Mouse (Mus musculus) MN1 (cell line): ENCODE data around the gene Aff2.

Experiments
- DNase-seq: peaks from one replicate; pipeline ENCODE4 v3.0.0-alpha.2; 2016; ENCODE audit warnings: low spot score

Gene Aff2

GRCm38 (mm10) chrX:69360238-69361054 is at the start of gene Aff2:
Gene Aff2, plus strand, starts transcription at chrX:69360294.
- no peak for DNase-seq

DNA sequence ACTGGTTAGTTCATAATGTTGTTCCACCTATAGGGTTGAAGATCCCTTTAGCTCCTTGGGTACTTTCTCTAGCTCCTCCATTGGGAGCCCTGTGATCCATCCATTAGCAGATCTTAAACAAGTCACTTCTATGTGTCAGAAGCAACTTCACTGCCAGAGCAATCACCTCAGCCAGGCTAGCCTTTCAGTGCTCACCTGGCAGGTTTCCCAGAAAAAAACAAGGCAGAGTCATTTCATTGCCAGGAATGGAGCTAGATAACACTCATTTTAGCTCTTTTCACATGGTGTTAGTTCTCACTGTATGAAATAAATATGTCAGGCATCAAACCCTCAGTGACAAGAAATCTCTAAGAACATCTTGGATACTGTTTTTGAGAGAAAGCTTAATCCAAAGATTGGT is 22.8 kb upstream of the Aff2 start:
- DNase-seq: no peak

DNA sequence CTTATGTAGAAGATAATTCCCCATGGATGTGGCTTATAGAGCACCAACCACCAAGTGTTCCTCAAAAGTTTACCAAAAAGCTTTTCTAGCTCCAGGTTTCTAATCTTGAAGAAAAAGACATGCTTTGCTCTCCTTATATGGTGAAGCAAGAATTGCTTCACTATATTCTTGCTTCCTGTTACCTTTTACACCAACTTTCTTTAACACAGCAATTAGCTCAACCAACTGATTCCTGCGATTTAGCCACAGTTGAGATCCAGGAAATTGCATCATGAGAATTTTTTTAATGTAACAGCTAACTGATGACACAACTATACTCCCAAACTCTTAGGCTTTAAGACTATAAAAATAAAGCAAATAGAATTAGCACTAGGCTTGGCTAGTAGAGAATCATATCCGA is 4.5 kb upstream of the Aff2 start:
- DNase-seq: no peak

DNA sequence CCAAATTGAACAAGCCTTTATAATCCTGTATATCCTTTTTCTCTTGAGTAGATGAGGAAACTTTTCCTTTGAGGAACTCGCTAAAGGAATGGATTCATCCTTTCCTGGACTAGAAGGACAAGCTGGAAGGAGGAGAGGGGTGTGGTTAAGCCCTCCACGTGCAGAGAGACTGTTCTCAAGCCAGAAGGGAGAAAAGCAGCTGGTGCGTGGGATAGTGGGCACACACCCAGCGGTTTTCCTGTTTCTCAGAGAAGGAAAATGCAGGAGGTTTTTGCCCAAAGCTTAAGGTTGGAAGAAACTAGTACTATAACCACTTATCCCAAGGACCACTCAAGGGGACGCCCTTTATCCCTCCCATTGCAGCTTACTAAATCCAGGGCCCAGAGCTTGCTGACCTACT is 734 bp upstream of the Aff2 start:
- no peak for DNase-seq

DNA sequence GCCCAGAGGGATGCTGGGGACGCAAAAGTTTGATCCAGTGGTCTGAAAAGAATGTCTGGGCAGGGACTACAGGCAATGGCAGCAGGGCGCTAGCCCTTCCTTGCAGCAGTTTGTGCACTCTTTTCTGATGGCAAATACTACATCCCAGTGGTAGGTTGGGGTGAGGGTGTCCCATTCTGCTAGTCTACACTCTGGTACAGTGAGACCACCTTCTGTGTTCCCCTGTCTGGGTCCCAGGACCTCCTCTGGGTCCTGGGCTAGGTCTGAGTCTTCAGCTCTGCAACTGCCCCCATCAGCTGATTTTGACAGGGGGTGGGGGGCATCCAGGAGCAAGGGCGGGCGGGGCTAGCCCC is 233 bp upstream of the Aff2 start:
- DNase-seq: no peak

DNA sequence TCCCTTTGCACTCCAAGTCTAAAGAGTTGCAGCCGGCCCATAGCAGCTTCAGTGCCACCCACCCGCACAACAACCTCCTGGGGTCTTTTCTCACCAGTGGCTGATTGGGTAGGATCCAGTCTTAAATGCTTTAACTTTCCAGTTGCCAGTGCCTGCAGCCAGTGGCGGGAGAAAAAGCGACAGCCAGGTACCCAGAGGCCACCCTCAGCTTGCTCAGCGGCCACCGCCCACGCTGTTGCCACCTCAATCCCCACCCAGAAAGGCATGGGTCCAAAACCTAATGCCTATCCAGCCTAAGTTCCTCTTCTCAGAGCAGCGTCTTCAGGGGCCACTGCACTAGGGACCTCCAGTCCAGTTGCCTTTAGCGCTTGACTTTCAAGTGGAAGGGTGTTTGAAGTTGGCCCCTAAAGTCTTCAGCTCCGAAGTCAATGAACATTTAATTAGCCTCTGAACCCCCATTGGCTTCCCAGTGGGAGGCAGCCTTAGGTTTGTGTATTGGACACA is 1.0 kb downstream of the Aff2 start:
- no peak for DNase-seq

GRCm38 (mm10) chrX:69364198-69364597 is 4.1 kb downstream of the Aff2 start:
- no peak for DNase-seq

- no peak for DNase-seq
These were observed 13.2 kb downstream of the Aff2 start for GRCm38 (mm10) chrX:69373341-69373740.

GRCm38 (mm10) chrX:69389738-69390137 is 29.6 kb downstream of the Aff2 start:
- DNase-seq: no peak

DNA sequence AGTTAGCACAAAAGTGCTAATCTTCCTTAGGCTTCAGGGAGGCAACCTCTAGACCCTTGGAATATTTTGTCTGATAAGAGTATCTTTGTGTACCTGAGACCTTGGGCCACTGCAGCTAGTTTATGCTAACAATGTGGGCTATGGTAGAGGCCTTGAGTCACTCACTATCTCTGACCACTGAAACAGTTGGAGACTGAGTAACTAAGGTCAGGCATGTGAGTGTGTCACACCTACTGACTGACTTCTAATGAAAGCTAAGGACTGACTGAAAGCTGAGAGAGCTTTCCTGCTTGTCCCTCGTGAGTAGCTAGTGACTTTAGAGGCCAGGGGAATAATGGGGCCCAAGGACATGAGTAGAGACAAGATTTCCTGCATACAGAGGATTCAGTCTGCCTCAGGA is 54.9 kb downstream of the Aff2 start:
- DNase-seq: no peak

DNA sequence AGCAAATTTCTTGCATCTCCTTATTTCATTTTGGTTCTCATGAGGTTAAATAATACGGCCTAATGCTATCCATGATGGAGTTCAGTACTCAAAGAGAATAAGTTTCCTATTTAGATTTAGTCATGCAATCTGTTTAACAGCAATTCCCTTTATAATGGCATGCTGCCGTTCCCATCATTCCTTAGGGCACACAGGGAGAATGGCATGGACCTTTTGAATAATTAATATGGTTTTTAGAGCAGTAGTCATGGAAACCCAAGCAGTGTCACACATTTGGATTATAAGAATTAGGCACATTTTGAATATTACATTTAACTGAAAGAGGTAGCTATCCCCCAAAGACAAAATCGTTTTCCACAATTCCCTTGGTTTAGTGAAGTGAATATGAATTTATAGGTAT is 78.3 kb downstream of the Aff2 start:
- no peak for DNase-seq

- DNase-seq: no peak
These were observed 81.8 kb downstream of the Aff2 start for GRCm38 (mm10) chrX:69441937-69442336.

DNA sequence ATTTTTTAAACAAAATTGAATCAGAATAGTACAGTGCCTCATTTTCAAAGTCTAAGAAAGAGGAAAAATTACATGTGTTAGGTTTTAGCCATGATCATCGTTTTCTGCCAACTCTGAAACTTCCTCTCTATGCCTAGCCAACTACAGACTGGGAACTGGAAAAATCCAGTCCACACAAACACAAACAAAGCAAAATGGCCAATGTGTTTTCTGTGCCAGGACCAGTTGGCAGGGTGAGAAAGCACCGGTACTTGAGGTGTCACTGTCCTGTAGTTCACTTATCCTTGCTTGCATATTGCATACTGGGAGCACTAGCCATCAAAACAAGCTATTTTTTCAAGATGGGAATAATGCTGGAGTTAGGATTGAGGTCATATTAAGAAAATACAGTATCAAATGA is 100.8 kb downstream of the Aff2 start:
- no peak for DNase-seq

DNA sequence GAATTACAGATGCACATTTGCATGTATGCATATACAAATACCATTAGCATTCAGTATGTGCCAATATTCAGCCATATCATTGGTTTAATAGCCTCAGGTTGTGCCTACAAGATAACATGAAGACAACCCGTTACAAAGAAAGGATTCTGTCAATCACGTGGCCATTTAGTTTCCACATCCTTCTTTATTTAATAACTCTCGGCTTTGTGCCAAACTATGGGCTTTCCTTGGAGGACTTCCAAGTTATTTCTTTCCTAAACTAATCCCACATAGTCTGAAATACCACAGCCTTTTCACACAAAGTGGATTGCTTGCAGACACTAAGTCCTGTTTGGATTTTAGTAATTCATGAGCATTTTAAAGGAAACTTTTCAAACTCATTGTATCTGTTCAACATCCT is 142.0 kb downstream of the Aff2 start:
- no peak for DNase-seq

DNA sequence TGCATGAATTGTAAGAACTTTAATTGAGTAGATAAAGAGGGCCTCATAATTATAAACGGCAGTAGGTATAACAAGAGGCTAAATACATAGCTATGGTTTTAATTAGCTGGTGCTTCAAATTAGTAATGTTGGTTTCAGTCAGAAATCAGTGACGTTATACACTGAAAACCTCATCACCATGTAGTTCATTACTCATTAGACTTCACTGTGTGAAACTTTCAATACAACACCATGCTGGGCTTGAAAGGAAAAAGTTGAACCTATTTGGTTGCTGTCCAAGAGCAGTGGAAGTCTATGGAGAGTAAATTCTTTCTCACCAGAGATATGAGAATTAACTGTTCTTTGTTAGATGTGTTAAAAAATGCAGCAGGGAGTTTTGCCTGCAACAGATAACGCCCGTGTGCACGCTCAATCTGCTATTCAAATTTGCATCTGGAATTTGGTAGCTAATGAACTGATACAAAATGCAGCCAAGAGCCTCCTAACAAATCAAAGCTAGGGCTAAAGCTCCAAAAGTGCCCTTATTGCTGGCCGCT is 158.0 kb downstream of the Aff2 start:
- DNase-seq: no peak

DNA sequence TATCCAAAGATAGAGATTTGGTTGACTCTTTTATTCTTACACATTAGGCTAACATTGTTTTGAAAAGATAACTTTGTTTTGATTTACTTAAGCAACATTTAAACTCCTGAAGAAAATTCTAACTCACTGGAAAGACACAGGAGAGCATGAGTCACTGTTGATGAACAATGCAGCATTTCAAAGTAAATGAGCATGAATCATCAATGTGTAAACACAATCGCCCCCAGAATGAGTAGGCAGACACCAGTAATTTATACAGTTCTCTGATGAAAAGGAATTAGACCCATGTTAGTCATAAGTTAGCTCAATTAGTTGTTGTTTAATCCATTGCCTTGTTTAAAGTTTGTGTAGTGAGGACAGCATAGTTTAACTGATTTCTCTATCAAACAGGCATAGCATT is 180.7 kb downstream of the Aff2 start:
- no peak for DNase-seq

DNA sequence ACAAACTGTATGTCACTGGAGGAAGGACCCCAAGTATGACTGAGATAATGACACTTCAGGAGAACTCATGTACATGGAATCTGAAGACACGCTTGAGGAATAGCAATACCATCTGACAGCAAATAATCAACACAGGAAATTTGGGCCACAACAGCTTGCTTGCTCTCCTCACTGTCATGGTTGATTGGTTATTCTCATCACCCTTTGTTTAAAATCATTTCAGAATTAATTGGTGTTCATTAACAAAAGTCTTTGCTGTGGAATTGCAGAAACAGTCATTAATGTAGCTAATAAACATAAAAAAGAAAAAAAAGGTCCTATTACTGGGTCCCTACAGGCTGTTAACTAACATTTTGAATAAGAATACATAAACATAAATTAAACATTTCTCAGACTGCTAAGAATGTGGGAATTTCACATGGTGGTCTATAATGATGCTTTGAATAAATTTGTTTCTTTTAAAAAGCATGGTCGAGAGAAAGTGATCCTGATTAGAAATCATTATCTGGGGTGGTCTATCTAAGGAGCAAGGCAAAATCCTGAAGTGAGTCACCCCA is 219.9 kb downstream of the Aff2 start:
- DNase-seq: no peak

DNA sequence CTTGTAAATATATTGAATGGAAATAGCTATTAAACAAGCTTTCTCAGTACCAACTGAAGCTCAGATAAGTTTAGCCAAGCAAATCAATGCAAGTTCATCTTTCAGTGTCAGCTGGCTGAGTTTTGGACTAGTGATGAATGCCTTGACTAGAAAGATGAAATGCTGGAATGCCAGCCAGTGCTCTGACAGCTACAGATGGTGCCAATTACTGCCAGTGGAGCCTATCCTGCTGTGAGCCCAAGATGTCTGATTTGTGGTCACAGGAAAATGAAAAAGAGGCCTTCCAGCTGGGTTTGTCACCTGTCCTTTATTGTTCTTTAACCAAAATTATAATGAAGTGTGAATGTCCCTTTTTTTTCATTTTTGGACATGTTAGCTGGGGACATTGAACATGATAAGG is 248.7 kb downstream of the Aff2 start:
- DNase-seq: no peak

DNA sequence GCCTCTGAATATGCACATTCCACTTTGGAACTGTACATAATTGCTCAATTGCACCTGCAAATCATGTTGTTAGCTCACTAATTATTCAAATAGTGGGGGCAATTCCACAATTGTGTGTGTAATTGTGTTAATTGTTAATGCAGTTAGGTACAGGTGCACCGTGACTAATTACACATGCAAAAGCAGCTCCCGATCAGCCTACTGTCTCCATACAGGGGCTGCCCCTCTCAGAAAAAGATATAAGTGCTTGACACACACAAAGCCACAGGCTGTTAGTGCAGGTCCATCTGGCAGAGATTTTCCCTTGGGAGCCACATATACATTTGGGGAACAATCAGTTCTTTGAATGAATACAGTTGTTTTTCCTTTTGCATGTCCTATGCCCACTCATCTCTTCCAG is 302.9 kb downstream of the Aff2 start:
- DNase-seq: no peak

GRCm38 (mm10) chrX:69666145-69666677 is 306.1 kb downstream of the Aff2 start:
- DNase-seq: no peak

DNA sequence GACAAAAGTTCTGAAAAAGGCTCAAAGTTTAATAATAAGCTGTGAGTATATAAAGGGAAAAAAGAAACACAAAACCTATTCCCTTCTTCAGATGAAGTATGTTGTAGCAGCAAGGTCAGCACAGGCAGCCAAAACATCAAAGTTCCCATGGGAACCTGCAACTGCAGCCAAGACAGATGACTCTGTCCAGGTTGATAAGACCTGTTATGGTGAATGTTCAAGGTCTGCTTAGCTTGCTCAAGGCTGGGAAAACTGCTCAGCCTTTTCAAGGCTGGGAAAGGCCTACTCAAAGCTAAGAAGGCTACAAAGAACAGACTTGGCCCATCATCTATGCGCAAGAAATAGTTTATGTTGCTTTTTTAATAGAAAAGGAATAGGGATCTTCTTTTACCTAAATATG is 315.6 kb downstream of the Aff2 start:
- no peak for DNase-seq

GRCm38 (mm10) chrX:69698840-69699239 is 338.7 kb downstream of the Aff2 start:
- no peak for DNase-seq

DNA sequence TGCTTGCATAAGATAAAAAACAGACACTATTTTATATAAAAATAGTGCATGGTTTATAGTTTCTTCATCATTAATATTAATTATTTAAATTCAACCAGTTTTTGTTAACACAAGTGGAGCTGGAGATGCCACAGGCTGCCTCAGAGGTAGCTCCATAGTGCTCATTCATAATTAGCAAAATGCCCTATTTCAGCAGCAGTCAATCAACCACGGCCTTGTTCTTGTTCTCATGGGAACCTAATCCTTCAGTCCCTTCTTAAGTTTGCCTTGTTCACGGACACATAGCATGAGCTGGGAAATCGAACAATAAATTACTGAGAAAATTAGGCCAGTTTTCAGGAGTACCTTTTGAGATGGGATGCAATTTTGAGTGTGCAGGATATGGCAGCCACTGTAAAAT is 378.9 kb downstream of the Aff2 start:
- no peak for DNase-seq
